Mouse (Mus musculus) layer of hippocampus, postnatal 25 days (tissue): ENCODE measurements around the gene Clpsl2. TPM values are rescaled to one million over a fixed set of nuclear protein-coding genes. Genes with fewer than 3 reads are reported as not detected.

ENCODE experiments used
- DNase-seq, 2 experiments: peaks; one replicate each; pipeline ENCODE4 v3.0.0; 2022; ENCODE audit warnings: mixed read lengths in 2 of 2, low spot score in 1 of 2; ENCODE audit errors: extremely low spot score in 1 of 2
- total RNA-seq, 2 experiments: library from RNA; stranded (reverse); gene quantifications; 2 replicates each; pipeline ENCODE4 v1.2.3; 2021

Clpsl2 gene
- total RNA-seq, result not detected

- no peak for DNase-seq
Measured at GRCm38 (mm10) chr17:28549111-28549510, at the start of gene Clpsl2. Gene Clpsl2 (plus strand): TSS chr17:28549411.

- DNase-seq, result no peak
Measured at GRCm38 (mm10) chr17:28500465-28500864, 48.7 kb upstream of the Clpsl2 start.

GRCm38 (mm10) chr17:28502196-28502821 is 46.9 kb upstream of the Clpsl2 start:
- no peak for DNase-seq

GRCm38 (mm10) chr17:28504182-28504581 is 45.0 kb upstream of the Clpsl2 start:
- no peak for DNase-seq

GRCm38 (mm10) chr17:28505591-28505990 is 43.6 kb upstream of the Clpsl2 start:
- no peak for DNase-seq

GRCm38 (mm10) chr17:28506895-28507294 is 42.3 kb upstream of the Clpsl2 start:
- DNase-seq, result no peak

GRCm38 (mm10) chr17:28507496-28507895 is 41.7 kb upstream of the Clpsl2 start:
- DNase-seq, result no peak

GRCm38 (mm10) chr17:28510445-28511342 is 38.5 kb upstream of the Clpsl2 start:
- DNase-seq, result no peak

- DNase-seq, result no peak
Measured at GRCm38 (mm10) chr17:28511616-28512541, 37.3 kb upstream of the Clpsl2 start.

GRCm38 (mm10) chr17:28512696-28513095 is 36.5 kb upstream of the Clpsl2 start:
- DNase-seq, result no peak

GRCm38 (mm10) chr17:28513337-28513736 is 35.9 kb upstream of the Clpsl2 start:
- DNase-seq, result no peak

GRCm38 (mm10) chr17:28513844-28514243 is 35.4 kb upstream of the Clpsl2 start:
- no peak for DNase-seq

- no peak for DNase-seq
Measured at GRCm38 (mm10) chr17:28514555-28514954, 34.7 kb upstream of the Clpsl2 start.

GRCm38 (mm10) chr17:28515431-28516341 is 33.5 kb upstream of the Clpsl2 start:
- no peak for DNase-seq

GRCm38 (mm10) chr17:28516881-28517280 is 32.3 kb upstream of the Clpsl2 start:
- no peak for DNase-seq

- DNase-seq, result peak in 1 of 2 experiments; percentile 44
Measured at GRCm38 (mm10) chr17:28517441-28517955, 31.7 kb upstream of the Clpsl2 start, which contains the start of gene Fkbp5. Gene Fkbp5 (minus strand): TSS chr17:28517527.

GRCm38 (mm10) chr17:28517956-28518614 is 31.1 kb upstream of the Clpsl2 start:
- peak; percentile 76 to 85 for DNase-seq

GRCm38 (mm10) chr17:28518615-28519071 is 30.6 kb upstream of the Clpsl2 start:
- DNase-seq, result no peak

- no peak for DNase-seq
Measured at GRCm38 (mm10) chr17:28519827-28520226, 29.4 kb upstream of the Clpsl2 start.
